Mouse (Mus musculus) myocyte (in vitro differentiated cells): ENCODE measurements around the gene Stox2.

Experiments used
- CEBPB ChIP-seq: IDR thresholded peaks from 2 replicates; pipeline ENCODE4 v1.6.1; 2011; ENCODE audit warnings: mild to moderate bottlenecking, moderate library complexity; ENCODE audit not compliant: poor library complexity, insufficient read depth, severe bottlenecking
- E2F4 ChIP-seq: IDR thresholded peaks from one replicate; pipeline ENCODE4 v1.6.1; 2011; ENCODE audit warnings: mild to moderate bottlenecking, control low read depth, moderate library complexity; ENCODE audit not compliant: insufficient read depth
- MAX ChIP-seq: IDR thresholded peaks from one replicate; pipeline ENCODE4 v1.6.1; 2011; ENCODE audit warnings: low read depth, mild to moderate bottlenecking, control low read depth
- MYOD1 ChIP-seq, 3 experiments: IDR thresholded peaks; one replicate each; pipeline ENCODE4 v1.6.1; 2011; ENCODE audit warnings: control low read depth in 2 of 3, low read depth in 2 of 3, mild to moderate bottlenecking in 2 of 3, moderate library complexity in 1 of 3; ENCODE audit not compliant: insufficient read length in 2 of 3, control insufficient read depth in 1 of 3
- MYOG ChIP-seq, 3 experiments: IDR thresholded peaks; one replicate each; pipeline ENCODE4 v1.6.1; 2011; ENCODE audit warnings: control low read depth in 2 of 3, low read depth in 2 of 3, mild to moderate bottlenecking in 2 of 3; ENCODE audit not compliant: insufficient read length in 2 of 3, control insufficient read depth in 1 of 3, insufficient read depth in 1 of 3
- POLR2A ChIP-seq: IDR thresholded peaks from one replicate; pipeline ENCODE4 v1.6.1; 2011; ENCODE audit warnings: low read depth, mild to moderate bottlenecking, control low read depth, moderate library complexity; ENCODE audit not compliant: insufficient read length
- POLR2AphosphoS2 ChIP-seq: IDR thresholded peaks from one replicate; pipeline ENCODE4 v1.6.1; 2011; ENCODE audit warnings: low read depth, control low read depth; ENCODE audit not compliant: insufficient read length
- SRF ChIP-seq: IDR thresholded peaks from one replicate; pipeline ENCODE4 v1.6.1; 2011; ENCODE audit warnings: low read depth; ENCODE audit not compliant: control insufficient read depth, insufficient read length
- TCF12 ChIP-seq: IDR thresholded peaks from one replicate; pipeline ENCODE4 v1.6.1; 2011; ENCODE audit warnings: mild to moderate bottlenecking, control low read depth; ENCODE audit not compliant: poor library complexity, insufficient read depth, severe bottlenecking
- TCF3 ChIP-seq: IDR thresholded peaks from one replicate; pipeline ENCODE4 v1.6.1; 2011; ENCODE audit warnings: low read depth, control low read depth; ENCODE audit not compliant: insufficient read length
- USF1 ChIP-seq: IDR thresholded peaks from one replicate; pipeline ENCODE4 v1.6.1; 2011; ENCODE audit warnings: low read depth, mild to moderate bottlenecking, control low read depth, moderate library complexity

DNA sequence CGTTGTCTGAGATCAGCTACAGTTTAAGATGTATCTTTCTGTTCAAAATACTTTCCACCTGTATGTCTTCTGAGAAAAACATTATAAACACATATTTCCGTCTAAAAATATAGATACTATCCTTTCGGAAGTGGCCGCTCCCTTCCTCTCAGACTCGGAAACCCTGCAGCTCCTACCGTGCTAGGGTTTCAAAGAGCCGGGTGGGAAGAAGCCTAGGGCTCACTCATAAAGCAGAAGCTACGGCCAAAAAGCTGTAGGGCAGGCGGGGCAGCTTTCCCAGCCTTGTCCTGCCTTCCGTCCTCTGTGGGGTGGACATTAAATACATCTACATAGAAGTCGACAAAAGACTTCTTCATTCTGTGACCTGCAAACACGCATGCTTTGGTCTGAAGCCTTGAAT, 6.9 kb downstream of the Stox2 start:
- TF ChIP-seq MYOD1 (IDR thresholded peaks at IDR 0.05; ENCODE audit: control insufficient read depth in 1 of 3, insufficient read length in 2 of 3, low read depth in 2 of 3) = no peak
- TF ChIP-seq POLR2A = no peak
- TF ChIP-seq MYOG (IDR thresholded peaks at IDR 0.05; ENCODE audit: control insufficient read depth in 1 of 3, insufficient read depth in 1 of 3, insufficient read length in 2 of 3, low read depth in 2 of 3) = no peak
- TF ChIP-seq MAX = no peak
- no peak for TF ChIP-seq TCF3
- no peak for TF ChIP-seq E2F4
- TF ChIP-seq POLR2AphosphoS2 = no peak
- TF ChIP-seq TCF12 = no peak
- no peak for TF ChIP-seq USF1
- no peak for TF ChIP-seq CEBPB
- no peak for TF ChIP-seq SRF
